Mouse (Mus musculus): ENCODE results near the gene Bcl2l14. TPM values are rescaled to one million over a fixed set of nuclear protein-coding genes. Genes with fewer than 3 reads are reported as not detected.

The Bcl2l14 gene
- polyA plus RNA-seq, 1 experiment = 1.2 TPM

DNA sequence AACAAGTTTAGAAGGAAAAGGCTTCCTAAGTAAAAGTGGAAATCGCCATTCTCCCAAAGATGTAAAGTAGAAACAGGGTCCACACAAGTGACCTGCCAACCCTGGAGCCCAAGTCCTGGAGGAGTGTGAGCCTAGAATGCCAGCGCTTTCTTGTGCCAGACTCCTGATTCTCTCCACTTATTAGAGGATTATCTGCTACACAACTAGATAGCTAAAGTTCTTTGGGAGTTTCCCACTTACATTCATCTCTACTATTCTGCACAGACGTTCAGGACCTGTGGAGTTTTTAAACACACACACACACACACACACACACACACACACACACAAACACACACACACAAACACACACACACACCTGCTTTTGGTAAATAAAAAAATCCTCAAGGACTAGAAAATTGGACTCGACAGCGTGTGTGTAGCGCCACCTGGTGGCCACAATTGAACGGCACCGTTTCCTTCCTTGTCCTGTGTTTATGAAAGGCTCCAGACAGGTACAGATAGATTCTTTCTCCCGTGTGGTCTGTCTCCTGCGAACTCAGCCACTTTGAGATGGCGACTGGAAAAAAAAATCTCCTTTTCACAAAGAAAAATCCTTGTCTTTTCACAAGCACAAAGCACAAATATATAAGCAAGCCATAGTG lies 6.7 kb upstream of the Bcl2l14 start:
- TF ChIP-seq CTCF (IDR thresholded peaks at IDR 0.05; ENCODE audit: low read depth, low read length) (peak; percentile 89), POLR2A (IDR thresholded peaks at IDR 0.05; ENCODE audit: insufficient read depth, low read length) (no peak)

DNA sequence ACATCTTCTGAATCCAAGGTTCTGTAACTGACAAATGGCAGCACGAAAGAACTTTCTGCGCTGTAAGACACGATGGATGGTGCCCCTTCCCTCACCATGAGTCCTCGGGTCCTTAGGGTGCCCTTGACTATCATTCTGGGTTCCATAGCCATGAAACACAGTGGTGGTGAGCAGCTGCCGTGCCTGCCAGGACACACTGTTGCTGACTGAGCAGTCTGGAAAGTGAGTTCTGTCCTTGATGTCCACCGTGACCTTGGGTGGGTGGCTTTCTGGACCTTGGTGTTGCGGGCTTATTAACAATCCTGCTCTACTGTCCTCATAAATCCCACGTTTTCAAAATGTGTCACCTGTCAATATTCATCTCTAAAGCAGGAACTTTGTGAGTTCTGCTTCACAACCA lies 6.2 kb upstream of the Bcl2l14 start:
- H3K27me3 ChIP-seq (ENCODE audit: control insufficient read depth, insufficient read depth, low read length, poor library complexity, severe bottlenecking) = no peaks in the 10 kb centered on the region
- H3K9ac ChIP-seq (ENCODE audit: low read depth, poor library complexity, severe bottlenecking) = no peak overlapping the region
- no peak overlapping the region for H3K27ac ChIP-seq (ENCODE audit: insufficient read depth, low read length)
- no peaks in the 10 kb centered on the region for H3K4me1 ChIP-seq (ENCODE audit: control insufficient read depth, insufficient read depth, low read length)
- TF ChIP-seq CTCF (IDR thresholded peaks at IDR 0.05; ENCODE audit: low read depth, low read length) = no peak
- TF ChIP-seq POLR2A (IDR thresholded peaks at IDR 0.05; ENCODE audit: insufficient read depth, low read length) = no peak
- no peak for TF ChIP-seq EP300 (IDR thresholded peaks at IDR 0.05; ENCODE audit: insufficient read depth, low read depth, low read length)
- no peaks in the 10 kb centered on the region for H3K36me3 ChIP-seq (ENCODE audit: control insufficient read depth, insufficient read depth, low read length, poor library complexity, severe bottlenecking)
- H3K4me3 ChIP-seq (ENCODE audit: low read depth, low read length) = no peak overlapping the region
- H3K9me3 ChIP-seq (replicated peaks; ENCODE audit: control insufficient read depth, insufficient read depth, low read length, poor library complexity, severe bottlenecking) = no peaks in the 10 kb centered on the region

More for the DNA sequence above, 6.7 kb upstream of the Bcl2l14 start:
- Histone ChIP-seq H3K36me3 (ENCODE audit: control insufficient read depth, insufficient read depth, low read length, poor library complexity, severe bottlenecking) (no peaks in the 10 kb centered on the region), H3K27ac (ENCODE audit: insufficient read depth, low read length) (no peak overlapping the region), H3K27me3 (ENCODE audit: control insufficient read depth, insufficient read depth, low read length, poor library complexity, severe bottlenecking) (no peaks in the 10 kb centered on the region), H3K9me3 (replicated peaks; ENCODE audit: control insufficient read depth, insufficient read depth, low read length, poor library complexity, severe bottlenecking) (no peaks in the 10 kb centered on the region), H3K4me1 (ENCODE audit: control insufficient read depth, insufficient read depth, low read length) (no peaks in the 10 kb centered on the region), H3K4me3 (ENCODE audit: low read depth, low read length) (no peak overlapping the region), H3K9ac (ENCODE audit: low read depth, poor library complexity, severe bottlenecking) (no peak overlapping the region)

DNA sequence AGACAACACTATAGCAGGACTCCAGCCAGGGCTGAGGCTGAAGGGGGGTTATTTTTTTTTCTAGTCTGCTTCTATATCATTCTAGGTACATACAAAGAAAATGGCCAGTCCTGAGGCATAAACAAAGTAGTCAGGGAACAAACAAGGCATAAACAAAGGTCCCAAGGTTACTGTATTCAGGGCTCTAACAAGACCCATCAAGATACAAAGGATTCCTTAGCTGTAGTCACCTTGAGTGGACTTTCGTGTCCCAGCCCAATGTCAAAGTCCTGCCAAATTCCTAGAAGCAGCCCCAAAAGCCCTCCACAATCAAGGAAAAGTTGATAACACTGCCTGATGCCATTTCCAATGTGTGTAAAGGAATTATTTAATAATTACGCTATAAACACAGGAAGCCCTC lies 5.3 kb upstream of the Bcl2l14 start:
- H3K27me3 ChIP-seq (ENCODE audit: control insufficient read depth, insufficient read depth, low read length, poor library complexity, severe bottlenecking) = no peaks in the 10 kb centered on the region
- TF ChIP-seq POLR2A (IDR thresholded peaks at IDR 0.05; ENCODE audit: insufficient read depth, low read length) = no peak
- no peaks in the 10 kb centered on the region for H3K36me3 ChIP-seq (ENCODE audit: control insufficient read depth, insufficient read depth, low read length, poor library complexity, severe bottlenecking)
- no peaks in the 10 kb centered on the region for H3K9me3 ChIP-seq (replicated peaks; ENCODE audit: control insufficient read depth, insufficient read depth, low read length, poor library complexity, severe bottlenecking)
- no peak overlapping the region for H3K9ac ChIP-seq (ENCODE audit: low read depth, poor library complexity, severe bottlenecking)
- no peak overlapping the region for H3K27ac ChIP-seq (ENCODE audit: insufficient read depth, low read length)
- no peaks in the 10 kb centered on the region for H3K4me1 ChIP-seq (ENCODE audit: control insufficient read depth, insufficient read depth, low read length)
- no peak overlapping the region for H3K4me3 ChIP-seq (ENCODE audit: low read depth, low read length)

DNA sequence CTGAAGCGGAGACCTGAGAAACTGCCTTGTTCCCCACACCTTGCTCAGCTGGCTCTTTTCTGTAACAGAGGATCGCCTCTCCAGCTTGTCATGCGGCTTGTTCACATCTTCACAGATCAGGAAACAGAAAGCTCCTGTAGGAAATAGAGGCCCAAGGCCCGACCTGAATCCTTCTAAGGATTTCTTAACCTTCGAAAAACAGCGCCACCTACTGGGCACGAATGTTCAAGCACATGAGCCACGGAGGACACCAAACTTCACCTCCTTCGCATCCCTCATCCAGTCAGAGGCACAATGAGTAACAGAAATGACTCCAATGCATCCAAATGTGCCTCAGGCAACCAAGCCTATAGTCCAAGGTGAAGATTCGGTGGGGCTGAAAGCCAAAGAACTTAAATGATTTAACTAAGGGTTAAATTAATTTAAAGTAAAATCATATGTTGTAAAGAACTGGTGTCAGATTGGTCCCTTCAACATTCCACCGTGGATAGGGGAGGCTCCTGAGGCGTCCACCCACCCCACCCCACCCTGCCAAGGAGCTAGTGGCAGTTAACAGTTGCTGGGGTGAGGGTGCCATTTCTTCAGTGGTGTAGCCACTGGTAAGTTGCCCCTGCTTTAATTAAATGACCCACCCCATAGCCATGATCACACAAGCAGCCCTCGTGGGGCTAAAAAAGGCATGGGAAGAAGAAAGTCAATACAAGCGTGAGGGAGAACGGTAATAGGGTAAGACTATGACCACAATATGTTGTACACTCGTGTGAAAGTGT lies 7.0 kb downstream of the Bcl2l14 start:
- Histone ChIP-seq H3K9ac (ENCODE audit: low read depth, poor library complexity, severe bottlenecking) (no peak overlapping the region), H3K4me1 (ENCODE audit: control insufficient read depth, insufficient read depth, low read length) (peaks cover 4% of the 10 kb centered on the region), H3K4me3 (ENCODE audit: low read depth, low read length) (no peak overlapping the region), H3K9me3 (replicated peaks; ENCODE audit: control insufficient read depth, insufficient read depth, low read length, poor library complexity, severe bottlenecking) (no peaks in the 10 kb centered on the region), H3K36me3 (ENCODE audit: control insufficient read depth, insufficient read depth, low read length, poor library complexity, severe bottlenecking) (no peaks in the 10 kb centered on the region), H3K27ac (ENCODE audit: insufficient read depth, low read length) (no peak overlapping the region), H3K27me3 (ENCODE audit: control insufficient read depth, insufficient read depth, low read length, poor library complexity, severe bottlenecking) (no peaks in the 10 kb centered on the region)
- no peak for TF ChIP-seq EP300 (IDR thresholded peaks at IDR 0.05; ENCODE audit: insufficient read depth, low read depth, low read length)
- TF ChIP-seq CTCF (IDR thresholded peaks at IDR 0.05; ENCODE audit: low read depth, low read length) = peak; percentile 73

DNA sequence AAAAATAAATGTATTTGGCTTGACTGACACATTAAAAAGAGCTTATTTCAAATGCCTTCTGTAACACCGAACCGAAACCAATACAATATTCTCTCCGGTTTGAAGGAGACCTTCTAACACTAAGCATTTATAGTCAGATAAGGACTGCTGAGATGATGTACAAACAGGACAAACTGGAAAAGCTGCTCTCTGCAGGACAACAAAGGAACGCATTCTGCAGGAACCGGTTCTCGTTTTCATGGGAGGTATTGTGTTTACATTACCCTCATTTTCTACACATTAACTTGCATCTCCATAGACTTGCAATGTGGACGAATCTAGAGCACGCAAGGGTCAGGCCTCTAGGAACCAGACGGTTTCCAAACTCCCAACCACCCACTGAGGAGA lies 7.6 kb downstream of the Bcl2l14 start:
- H3K36me3 ChIP-seq (ENCODE audit: control insufficient read depth, insufficient read depth, low read length, poor library complexity, severe bottlenecking) = no peaks in the 10 kb centered on the region
- no peak for TF ChIP-seq EP300 (IDR thresholded peaks at IDR 0.05; ENCODE audit: insufficient read depth, low read depth, low read length)
- TF ChIP-seq POLR2A (IDR thresholded peaks at IDR 0.05; ENCODE audit: insufficient read depth, low read length) = no peak
- no peak for TF ChIP-seq CTCF (IDR thresholded peaks at IDR 0.05; ENCODE audit: low read depth, low read length)
- no peaks in the 10 kb centered on the region for H3K27me3 ChIP-seq (ENCODE audit: control insufficient read depth, insufficient read depth, low read length, poor library complexity, severe bottlenecking)
- no peak overlapping the region for H3K9ac ChIP-seq (ENCODE audit: low read depth, poor library complexity, severe bottlenecking)
- no peak overlapping the region for H3K27ac ChIP-seq (ENCODE audit: insufficient read depth, low read length)
- peaks cover 4% of the 10 kb centered on the region for H3K4me1 ChIP-seq (ENCODE audit: control insufficient read depth, insufficient read depth, low read length)
- no peak overlapping the region for H3K4me3 ChIP-seq (ENCODE audit: low read depth, low read length)
- H3K9me3 ChIP-seq (replicated peaks; ENCODE audit: control insufficient read depth, insufficient read depth, low read length, poor library complexity, severe bottlenecking) = no peaks in the 10 kb centered on the region

DNA sequence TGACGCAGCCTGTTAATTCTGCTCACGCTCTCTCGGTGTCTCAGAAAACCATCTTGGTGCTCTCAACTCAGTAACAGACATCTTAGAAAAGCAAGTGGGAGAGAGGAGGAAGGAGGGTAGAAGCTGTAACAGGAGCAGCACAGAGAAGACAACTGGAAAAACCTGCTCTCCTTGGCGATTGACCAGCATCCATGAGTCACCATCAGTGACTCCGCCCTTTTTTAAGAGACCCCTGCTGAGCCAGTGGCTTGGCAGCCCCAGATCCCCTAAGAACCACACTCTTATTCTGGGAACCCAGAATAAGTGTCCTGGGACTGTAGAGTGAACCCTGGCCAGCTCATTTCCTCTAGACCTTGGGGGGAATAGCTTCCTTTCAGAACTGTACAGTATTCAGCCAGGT lies 11.1 kb downstream of the Bcl2l14 start:
- H3K27ac ChIP-seq (ENCODE audit: insufficient read depth, low read length) = peak overlapping the region; percentile 26; the same call in 1 of the 2 replicates
- H3K36me3 ChIP-seq (ENCODE audit: control insufficient read depth, insufficient read depth, low read length, poor library complexity, severe bottlenecking) = no peaks in the 10 kb centered on the region
- no peaks in the 10 kb centered on the region for H3K9me3 ChIP-seq (replicated peaks; ENCODE audit: control insufficient read depth, insufficient read depth, low read length, poor library complexity, severe bottlenecking)
- TF ChIP-seq CTCF (IDR thresholded peaks at IDR 0.05; ENCODE audit: low read depth, low read length) = no peak
- TF ChIP-seq EP300 (IDR thresholded peaks at IDR 0.05; ENCODE audit: insufficient read depth, low read depth, low read length) = 0 out of 2 replicates have a peak, but pooled peaks have one; percentile 59
- H3K27me3 ChIP-seq (ENCODE audit: control insufficient read depth, insufficient read depth, low read length, poor library complexity, severe bottlenecking) = no peaks in the 10 kb centered on the region
- no peak overlapping the region for H3K4me3 ChIP-seq (ENCODE audit: low read depth, low read length)
- no peak overlapping the region for H3K9ac ChIP-seq (ENCODE audit: low read depth, poor library complexity, severe bottlenecking)
- H3K4me1 ChIP-seq (ENCODE audit: control insufficient read depth, insufficient read depth, low read length) = peaks cover 4% of the 10 kb centered on the region
